ENCODE assay signal across 34 mouse cellular contexts in genomic region chr6:146903632-146904031, GRCm38 (mm10). TPM values are rescaled to one million over a fixed set of nuclear protein-coding genes. Genes with fewer than 3 reads are reported as not detected.
A peak's percentile ranks its signal among the peaks of the same experiment; 100 is the strongest.
DNase-seq lines count a peak whose midpoint lies in the region; ATAC-seq and TF ChIP-seq lines count a peak whose summit lies in the region.
"Had no signal": no experiment of that assay in that cellular context is flagged by ENCODE, and none has a peak within 500 bp of the region (broad histone marks: within the 10 kb centered on the region; RNA-seq: fewer than 3 reads in every experiment).

No protein-coding gene starts in this region.

- H3K9ac ChIP-seq in heart, adult 2 months (ENCODE audit: low read depth, low read length): no peak overlapping the region
- no peak overlapping the region for H3K9ac ChIP-seq in heart, embryonic 12.5 days
- H3K9ac ChIP-seq in liver, embryonic 15.5 days: no peak overlapping the region
- H3K9ac ChIP-seq in liver, embryonic 12.5 days: no peak overlapping the region
- H3K9ac ChIP-seq: embryonic facial prominence, embryonic 13.5 days; forebrain, embryonic 12.5 days; forebrain, embryonic 15.5 days; heart, embryonic 15.5 days; hindbrain, embryonic 13.5 days; intestine, embryonic 15.5 days had no signal

- peaks cover 38% of the 10 kb centered on the region for H3K36me3 ChIP-seq in heart, adult 2 months (ENCODE audit: control insufficient read depth, insufficient read depth, low read length)
- H3K36me3 ChIP-seq in heart, embryonic 12.5 days: peaks cover 11% of the 10 kb centered on the region
- no peaks in the 10 kb centered on the region for H3K36me3 ChIP-seq in liver, embryonic 15.5 days (replicated peaks)
- no peaks in the 10 kb centered on the region for H3K36me3 ChIP-seq in liver, embryonic 12.5 days
- H3K36me3 ChIP-seq in midbrain, embryonic 10.5 days: no peaks in the 10 kb centered on the region
- H3K36me3 ChIP-seq: embryonic facial prominence, embryonic 13.5 days; forebrain, embryonic 12.5 days; forebrain, embryonic 15.5 days; heart, embryonic 15.5 days; hindbrain, embryonic 10.5 days; hindbrain, embryonic 13.5 days; intestine, embryonic 15.5 days had no signal

- H3K27me3 ChIP-seq in heart, adult 2 months (ENCODE audit: control insufficient read depth, insufficient read depth, low read length): no peaks in the 10 kb centered on the region
- H3K27me3 ChIP-seq in heart, embryonic 12.5 days (replicated peaks): no peaks in the 10 kb centered on the region
- H3K27me3 ChIP-seq in liver, embryonic 15.5 days: no peaks in the 10 kb centered on the region
- H3K27me3 ChIP-seq in liver, embryonic 12.5 days (replicated peaks): no peaks in the 10 kb centered on the region
- no peaks in the 10 kb centered on the region for H3K27me3 ChIP-seq in midbrain, embryonic 10.5 days (ENCODE audit: low read depth, poor library complexity, severe bottlenecking)
- H3K27me3 ChIP-seq: embryonic facial prominence, embryonic 13.5 days; forebrain, embryonic 12.5 days; forebrain, embryonic 15.5 days; heart, embryonic 15.5 days; hindbrain, embryonic 13.5 days; intestine, embryonic 15.5 days had no signal

- no peak for TF ChIP-seq EP300 in heart, adult 2 months (IDR thresholded peaks at IDR 0.05; ENCODE audit: insufficient read depth, low read depth, low read length)

- H3K4me1 ChIP-seq in heart, adult 2 months (ENCODE audit: control insufficient read depth, insufficient read depth, low read length): peaks cover 27% of the 10 kb centered on the region
- H3K4me1 ChIP-seq in heart, embryonic 12.5 days (replicated peaks): peaks cover 53% of the 10 kb centered on the region
- H3K4me1 ChIP-seq in liver, embryonic 15.5 days (replicated peaks): peaks cover 18% of the 10 kb centered on the region; the same call in 1 of the 2 replicates
- peaks cover 24% of the 10 kb centered on the region for H3K4me1 ChIP-seq in liver, embryonic 12.5 days
- H3K4me1 ChIP-seq in brown adipose tissue, adult 24 weeks (ENCODE audit: control insufficient read depth, insufficient read depth, insufficient read length, low read length): peaks cover 52% of the 10 kb centered on the region
- H3K4me1 ChIP-seq in midbrain, embryonic 10.5 days: no peaks in the 10 kb centered on the region
- H3K4me1 ChIP-seq: forebrain, embryonic 12.5 days; forebrain, embryonic 15.5 days; hindbrain, embryonic 10.5 days; hindbrain, embryonic 13.5 days had no signal

- ATAC-seq in heart, embryonic 12.5 days (ENCODE audit: insufficient number of reproducible peaks, low FRiP score): no peak
- ATAC-seq in liver, embryonic 15.5 days (ENCODE audit: insufficient read depth): no peak
- ATAC-seq in liver, embryonic 12.5 days: no peak
- ATAC-seq: CD4-positive, CD25-positive, alpha-beta regulatory T cell, adult 4 months; forebrain, embryonic 15.5 days; hindbrain, embryonic 16.5 days; intestine, embryonic 15.5 days had no signal

- no peak for DNase-seq in heart, adult 2 months
- DNase-seq in adipocyte (ENCODE audit: low spot score): peak; percentile 61
- DNase-seq in midbrain, embryonic 10.5 days (ENCODE audit: low spot score): no peak
- DNase-seq: adrenal gland, adult 8-10 months; adrenal gland, postnatal 25 days; cerebellum, adult 11 months; cerebellum, adult 8-10 months; cerebellum, postnatal 10 days; cerebellum, postnatal 36 days; embryo, embryonic 11 days; gastrocnemius, postnatal 14 days; heart, adult 18-20 months; heart, postnatal 10 days; heart, postnatal 36 days had no signal

- peak overlapping the region; percentile 38 for H3K27ac ChIP-seq in heart, adult 2 months
- H3K27ac ChIP-seq in heart, embryonic 12.5 days (ENCODE audit: poor library complexity, severe bottlenecking): no peak overlapping the region
- peak overlapping the region; percentile 29; the same call in 1 of the 2 replicates for H3K27ac ChIP-seq in liver, embryonic 15.5 days (replicated peaks)
- H3K27ac ChIP-seq in liver, embryonic 12.5 days: no peak overlapping the region
- H3K27ac ChIP-seq in brown adipose tissue, adult 24 weeks (replicated peaks; ENCODE audit: low read depth, low read length): peak overlapping the region; percentile 54; the same call in 1 of the 2 replicates
- H3K27ac ChIP-seq in midbrain, embryonic 10.5 days (replicated peaks): no peak overlapping the region
- H3K27ac ChIP-seq: embryonic facial prominence, embryonic 10.5 days; embryonic facial prominence, embryonic 13.5 days; forebrain, embryonic 12.5 days; forebrain, embryonic 15.5 days; heart, embryonic 15.5 days; hindbrain, embryonic 10.5 days; hindbrain, embryonic 13.5 days; intestine, embryonic 15.5 days had no signal

- no peaks in the 10 kb centered on the region for H3K9me3 ChIP-seq in heart, embryonic 12.5 days (replicated peaks)
- H3K9me3 ChIP-seq in liver, embryonic 15.5 days (replicated peaks): no peaks in the 10 kb centered on the region
- H3K9me3 ChIP-seq in liver, embryonic 12.5 days (replicated peaks): no peaks in the 10 kb centered on the region
- H3K9me3 ChIP-seq in midbrain, embryonic 10.5 days (replicated peaks): no peaks in the 10 kb centered on the region
- H3K9me3 ChIP-seq: embryonic facial prominence, embryonic 13.5 days; forebrain, embryonic 12.5 days; forebrain, embryonic 15.5 days; heart, embryonic 15.5 days; hindbrain, embryonic 10.5 days; hindbrain, embryonic 13.5 days; intestine, embryonic 15.5 days had no signal

- no peak for TF ChIP-seq CTCF in heart, adult 2 months (IDR thresholded peaks at IDR 0.05)

- TF ChIP-seq POLR2A in heart, adult 2 months (IDR thresholded peaks at IDR 0.05; ENCODE audit: insufficient read depth, low read depth, low read length): no peak

- WGBS in heart, adult 2 months: 60% methylated on average over 2 of the region's 2 CpGs
- 79% methylated on average over 2 of the region's 2 CpGs for WGBS in heart, embryonic 12.5 days
- 63% methylated on average over 2 of the region's 2 CpGs for WGBS in liver, embryonic 15.5 days (ENCODE audit: insufficient replicate concordance)
- 55% methylated on average over 2 of the region's 2 CpGs for WGBS in liver, embryonic 12.5 days (ENCODE audit: insufficient replicate concordance)
- 89% methylated on average over 2 of the region's 2 CpGs for WGBS in midbrain, embryonic 10.5 days

- intact Hi-C loops in heart, adult 2 months (cut with DNase I): loop anchor here (2.0 to 5.0 kb wide), 2 partner anchors 29 to 44 kb away; no protein-coding TSS in a partner anchor

- peaks cover 5% of the 10 kb centered on the region; the same call in 1 of the 2 replicates for H3K79me2 ChIP-seq in heart, adult 2 months (replicated peaks; ENCODE audit: control insufficient read depth, insufficient read depth, low read length)

- H3K4me2 ChIP-seq in heart, embryonic 12.5 days: no peak overlapping the region
- H3K4me2 ChIP-seq in liver, embryonic 15.5 days: no peak overlapping the region
- H3K4me2 ChIP-seq in liver, embryonic 12.5 days: no peak overlapping the region
- H3K4me2 ChIP-seq: embryonic facial prominence, embryonic 13.5 days; forebrain, embryonic 12.5 days; forebrain, embryonic 15.5 days; heart, embryonic 11.5 days; heart, embryonic 15.5 days; hindbrain, embryonic 13.5 days; intestine, embryonic 15.5 days had no signal

- no peak overlapping the region for H3K4me3 ChIP-seq in heart, adult 2 months
- H3K4me3 ChIP-seq in heart, embryonic 12.5 days: no peak overlapping the region
- no peak overlapping the region for H3K4me3 ChIP-seq in liver, embryonic 15.5 days (replicated peaks)
- no peak overlapping the region for H3K4me3 ChIP-seq in liver, embryonic 12.5 days
- H3K4me3 ChIP-seq in brown adipose tissue, adult 24 weeks (ENCODE audit: insufficient read depth, low read depth, low read length): no peak overlapping the region
- H3K4me3 ChIP-seq in midbrain, embryonic 10.5 days: no peak overlapping the region
- H3K4me3 ChIP-seq: embryonic facial prominence, embryonic 10.5 days; embryonic facial prominence, embryonic 13.5 days; erythroblast, embryonic 14.5 days; forebrain, embryonic 12.5 days; forebrain, embryonic 15.5 days; heart, embryonic 15.5 days; hindbrain, embryonic 10.5 days; hindbrain, embryonic 13.5 days; intestine, embryonic 15.5 days had no signal

RNA-seq across cellular contexts. Expression of gene Ppfibp1, which starts 15.3 kb away (rescaled TPM):
- 100 to 1,000 TPM; 102 to 128 TPM for total RNA-seq in heart, adult 2 months (2021)
- 15.4 and 33.7 TPM in 2 replicates for polyA plus RNA-seq in heart, adult 2 months (2012; rRNA removed)
- 83.9 and 84.8 TPM in 2 replicates for polyA plus RNA-seq in heart, embryonic 12.5 days (2016; fragmentation: Nextera tagmentation; extraction: Ambion mirVana)
- polyA plus RNA-seq in liver, embryonic 15.5 days (2015; fragmentation: Nextera tagmentation; extraction: Ambion mirVana): 9.7 and 10.0 TPM in 2 replicates
- 16.5 and 17.5 TPM in 2 replicates for polyA plus RNA-seq in liver, embryonic 12.5 days (2016; fragmentation: Nextera tagmentation; extraction: Ambion mirVana)
- polyA plus RNA-seq in brown adipose tissue, adult 24 weeks (2012; ENCODE audit: insufficient read depth, insufficient read length, missing spikeins): 23.7 and 25.4 TPM in 2 replicates
- polyA plus RNA-seq in midbrain, embryonic 10.5 days (2016; fragmentation: Nextera tagmentation; extraction: Ambion mirVana): 28.4 and 28.8 TPM in 2 replicates
- polyA plus RNA-seq: erythroblast, embryonic 14.5 days had no signal

RNA-seq across cellular contexts. Expression of gene 1700034J05Rik, which starts 50.6 kb away (rescaled TPM):
- total RNA-seq in heart, adult 2 months (2021): not detected
- polyA plus RNA-seq in heart, adult 2 months (2012; rRNA removed): not detected in 2 replicates
- polyA plus RNA-seq in heart, embryonic 12.5 days (2016; fragmentation: Nextera tagmentation; extraction: Ambion mirVana): 0.17 and 0.23 TPM in 2 replicates
- polyA plus RNA-seq in liver, embryonic 15.5 days (2015; fragmentation: Nextera tagmentation; extraction: Ambion mirVana): 0.05 and 0.06 TPM in 2 replicates
- polyA plus RNA-seq in liver, embryonic 12.5 days (2016; fragmentation: Nextera tagmentation; extraction: Ambion mirVana): 0.06 and 0.11 TPM in 2 replicates
- polyA plus RNA-seq in brown adipose tissue, adult 24 weeks (2012; ENCODE audit: insufficient read depth, insufficient read length, missing spikeins): not detected in 2 replicates
- polyA plus RNA-seq in midbrain, embryonic 10.5 days (2016; fragmentation: Nextera tagmentation; extraction: Ambion mirVana): 0.11 TPM in 2 replicates
- total RNA-seq: adrenal gland, adult 8-10 months; adrenal gland, postnatal 25 days; gastrocnemius, postnatal 14 days; gastrocnemius, postnatal 4 days; heart, adult 18-20 months; heart, postnatal 10 days; heart, postnatal 36 days; MEL had no signal
- polyA plus RNA-seq: CD4-positive, CD25-positive, alpha-beta regulatory T cell, adult 4 months; cortical plate, adult 2 months; erythroblast, embryonic 14.5 days; forebrain, embryonic 12.5 days; forebrain, embryonic 15.5 days; hindbrain, embryonic 13.5 days had no signal

RNA-seq across cellular contexts. Expression of gene Smco2, which starts 53.7 kb away (rescaled TPM):
- total RNA-seq in heart, adult 2 months (2021): 1 to 10 TPM; 2.0 TPM
- 0.47 and 0.76 TPM in 2 replicates for polyA plus RNA-seq in heart, adult 2 months (2012; rRNA removed)
- not detected in 2 replicates for polyA plus RNA-seq in heart, embryonic 12.5 days (2016; fragmentation: Nextera tagmentation; extraction: Ambion mirVana)
- not detected in 2 replicates for polyA plus RNA-seq in liver, embryonic 15.5 days (2015; fragmentation: Nextera tagmentation; extraction: Ambion mirVana)
- not detected in 2 replicates for polyA plus RNA-seq in liver, embryonic 12.5 days (2016; fragmentation: Nextera tagmentation; extraction: Ambion mirVana)
- not detected in 2 replicates for polyA plus RNA-seq in brown adipose tissue, adult 24 weeks (2012; ENCODE audit: insufficient read depth, insufficient read length, missing spikeins)
- polyA plus RNA-seq in midbrain, embryonic 10.5 days (2016; fragmentation: Nextera tagmentation; extraction: Ambion mirVana): not detected in 2 replicates
- total RNA-seq: adrenal gland, adult 8-10 months; adrenal gland, postnatal 25 days; gastrocnemius, postnatal 14 days; gastrocnemius, postnatal 4 days; MEL had no signal
- polyA plus RNA-seq: C2C12; CD4-positive, CD25-positive, alpha-beta regulatory T cell, adult 4 months; embryonic facial prominence, embryonic 10.5 days; embryonic facial prominence, embryonic 13.5 days; erythroblast, embryonic 14.5 days; forebrain, embryonic 12.5 days; forebrain, embryonic 15.5 days; heart, embryonic 11.5 days; hindbrain, embryonic 10.5 days; hindbrain, embryonic 13.5 days; hindbrain, embryonic 16.5 days; intestine, embryonic 15.5 days had no signal

Comparison
In these comparisons a context has a peak if more than half of its experiments do, and no peak if none do; other contexts are left out.
1. H3K27ac ChIP-seq: peak in heart, adult 2 months (single experiment), liver, embryonic 15.5 days (single experiment) and brown adipose tissue, adult 24 weeks (single experiment); none in heart, embryonic 12.5 days (single experiment), liver, embryonic 12.5 days (single experiment) and midbrain, embryonic 10.5 days (single experiment).